Mouse (Mus musculus): Measurements from ENCODE around the gene Olfr1124.
A peak's percentile ranks its signal among the peaks of the same experiment; 100 is the strongest.
"Not testable (repeated sequence)": the region's sequence is repeated elsewhere in the genome, so short reads cannot be mapped to it uniquely, and the experiment has no call there.

The Olfr1124 gene

GRCm38 (mm10) chr2:87429975-87430374 is at the start of gene Olfr1124:
Gene Olfr1124, plus strand, starts transcription at chr2:87430275.
- DNase-seq, result no peak

- DNase-seq, result no peak
Observed at GRCm38 (mm10) chr2:87383935-87384334, 46.1 kb upstream of the Olfr1124 start.

- DNase-seq, result no peak
Observed at GRCm38 (mm10) chr2:87385549-87385948, 44.5 kb upstream of the Olfr1124 start, which contains the start of gene Olfr1122. Gene Olfr1122, plus strand, starts transcription at chr2:87385849.

GRCm38 (mm10) chr2:87393605-87394004 is 36.5 kb upstream of the Olfr1124 start:
- peak; percentile 5 for DNase-seq

- not testable (repeated sequence) for DNase-seq
Observed at GRCm38 (mm10) chr2:87394686-87395085, 35.4 kb upstream of the Olfr1124 start.

GRCm38 (mm10) chr2:87416335-87416734 is 13.7 kb upstream of the Olfr1124 start, which contains the start of gene Olfr1123:
Gene Olfr1123, plus strand, starts transcription at chr2:87416635.
- no peak for DNase-seq

- DNase-seq, result no peak
Observed at GRCm38 (mm10) chr2:87437731-87438130, 7.7 kb downstream of the Olfr1124 start.

- no peak for DNase-seq
Observed at GRCm38 (mm10) chr2:87453662-87454061, 23.6 kb downstream of the Olfr1124 start, which contains the start of gene Olfr1126. Gene Olfr1126, plus strand, starts transcription at chr2:87453962.

GRCm38 (mm10) chr2:87461769-87462168 is 31.7 kb downstream of the Olfr1124 start:
- DNase-seq, result no peak

GRCm38 (mm10) chr2:87480207-87480606 is 50.1 kb downstream of the Olfr1124 start:
- DNase-seq, result no peak

GRCm38 (mm10) chr2:87481158-87481557 is 51.1 kb downstream of the Olfr1124 start:
- DNase-seq, result no peak

- DNase-seq, result no peak
Observed at GRCm38 (mm10) chr2:87482276-87482675, 52.2 kb downstream of the Olfr1124 start.

All from right cerebral cortex, postnatal 25 days (tissue).